Mouse (Mus musculus) cortical plate, adult 2 months (tissue): ENCODE results near the gene 2900026A02Rik. TPM values are rescaled to one million over a fixed set of nuclear protein-coding genes. Genes with fewer than 3 reads are reported as not detected.

Experiments
- H3K27ac ChIP-seq: fragments of 200-500 bp; 2 replicates; pipeline ENCODE4 v1.5.1; 2012; ENCODE audit warnings: low read length, control low read depth, inconsistent platforms; ENCODE audit not compliant: insufficient read depth
- H3K4me1 ChIP-seq: fragments of 200-500 bp; 2 replicates; pipeline ENCODE4 v1.6.1; 2011; ENCODE audit warnings: low read length; ENCODE audit not compliant: control insufficient read depth, insufficient read depth
- H3K4me3 ChIP-seq: fragments of 200-500 bp; 2 replicates; pipeline ENCODE4 v1.5.1; 2011; ENCODE audit warnings: mild to moderate bottlenecking, low read length, control low read depth; ENCODE audit not compliant: insufficient read depth
- CTCF ChIP-seq: fragments of 200-500 bp; IDR thresholded peaks from 2 replicates; pipeline ENCODE4 v1.5.1; 2011; ENCODE audit warnings: mild to moderate bottlenecking, control low read depth, low read length; ENCODE audit not compliant: insufficient read depth; ENCODE audit errors: extremely low read depth
- POLR2A ChIP-seq: fragments of 200-500 bp; IDR thresholded peaks from 2 replicates; pipeline ENCODE4 v1.6.1; 2011; ENCODE audit warnings: mild to moderate bottlenecking, low read length, control low read depth; ENCODE audit not compliant: insufficient read depth; ENCODE audit errors: extremely low read depth
- polyA plus RNA-seq: library from polyadenylated mRNA; depleted of rRNA; stranded (reverse); fragments of >200 nt; gene quantifications from 2 replicates; pipeline ENCODE4 v1.2.3, GENCODE M21; 2012

Gene 2900026A02Rik
- polyA plus RNA-seq, 1 experiment: 25.4 TPM

GRCm38 (mm10) chr5:113142018-113142417 is 79.0 kb downstream of the 2900026A02Rik start:
- TF ChIP-seq CTCF (no peak), POLR2A (no peak)
- Histone ChIP-seq H3K4me1 (peaks cover 16% of the 10 kb centered on the region), H3K27ac (peak overlapping the region; percentile 1; the same call in 1 of the 2 replicates), H3K4me3 (no peak overlapping the region)

DNA sequence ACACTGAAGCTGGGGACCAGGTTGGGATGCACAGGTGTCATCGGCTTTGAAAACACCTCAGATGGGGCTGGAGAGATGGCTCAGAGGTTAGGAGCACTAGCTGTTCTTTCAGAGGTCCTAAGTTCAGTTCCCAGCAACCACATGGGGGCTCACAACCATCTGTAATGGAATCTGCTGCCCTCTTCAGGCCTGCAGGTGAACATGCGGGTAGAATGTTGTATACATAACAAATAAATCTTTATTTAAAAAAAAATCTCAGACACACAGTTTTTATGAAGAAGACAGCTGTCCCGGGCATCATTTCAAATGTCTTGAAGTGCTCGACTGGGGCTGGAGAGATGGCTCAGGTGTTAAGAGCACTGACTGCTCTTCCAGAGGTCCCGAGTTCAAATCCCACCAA is 80.2 kb downstream of the 2900026A02Rik start:
- Histone ChIP-seq H3K4me1 (peaks cover 16% of the 10 kb centered on the region), H3K27ac (no peak overlapping the region), H3K4me3 (no peak overlapping the region)
- TF ChIP-seq CTCF (no peak), POLR2A (no peak)

GRCm38 (mm10) chr5:113140051-113140450 is 81.0 kb downstream of the 2900026A02Rik start:
- Histone ChIP-seq H3K4me3 (no peak overlapping the region), H3K27ac (no peak overlapping the region), H3K4me1 (peaks cover 12% of the 10 kb centered on the region)
- TF ChIP-seq POLR2A (no peak), CTCF (no peak)

GRCm38 (mm10) chr5:113139064-113139726 is 81.8 kb downstream of the 2900026A02Rik start:
- TF ChIP-seq CTCF: no peak
- no peak for TF ChIP-seq POLR2A
- H3K27ac ChIP-seq: peak overlapping the region; percentile 30
- peak overlapping the region; percentile 41 for H3K4me3 ChIP-seq
- H3K4me1 ChIP-seq: peaks cover 9% of the 10 kb centered on the region

DNA sequence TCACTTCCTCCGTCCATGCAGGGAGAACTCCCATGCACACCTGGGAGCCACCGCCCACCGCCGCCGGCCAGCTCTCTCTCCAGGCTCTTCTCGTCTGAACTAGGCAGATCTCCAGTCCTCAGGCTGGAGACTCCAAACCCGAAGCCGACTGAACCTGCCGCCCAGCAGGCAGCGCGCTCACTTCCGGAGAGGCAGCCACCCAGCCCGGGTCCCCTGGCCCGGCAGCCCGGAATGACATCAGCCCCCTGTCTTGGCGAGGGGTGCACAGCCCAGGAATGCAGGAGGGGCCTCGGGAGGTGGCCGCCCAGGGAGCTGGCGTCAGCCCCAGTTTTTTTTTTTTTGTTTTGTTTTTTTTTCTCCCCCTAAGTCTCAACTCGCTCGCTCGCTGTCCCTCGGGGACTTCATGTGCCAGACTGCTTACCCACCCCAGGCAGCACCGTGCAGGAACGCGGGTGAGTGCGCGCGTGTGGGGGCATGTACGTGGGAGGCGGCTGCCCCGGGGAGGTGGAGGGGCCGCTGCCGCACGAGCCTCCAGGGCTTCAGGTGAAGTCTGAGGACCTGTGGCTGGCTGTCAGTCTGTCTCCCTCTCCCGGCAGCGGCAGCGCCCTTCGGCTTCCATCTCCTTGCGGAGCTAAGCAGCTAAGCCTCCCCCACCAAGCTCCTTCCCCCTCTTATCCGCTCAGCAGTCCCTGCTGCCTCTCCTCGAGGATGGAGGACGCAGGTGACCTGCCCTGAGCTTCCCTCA is 82.5 kb downstream of the 2900026A02Rik start:
- Histone ChIP-seq H3K4me1 (peaks cover 9% of the 10 kb centered on the region), H3K4me3 (peak overlapping the region; percentile 41), H3K27ac (peak overlapping the region; percentile 30)
- no peak for TF ChIP-seq CTCF
- peak; percentile 55; the same call in 1 of the 2 replicates for TF ChIP-seq POLR2A

DNA sequence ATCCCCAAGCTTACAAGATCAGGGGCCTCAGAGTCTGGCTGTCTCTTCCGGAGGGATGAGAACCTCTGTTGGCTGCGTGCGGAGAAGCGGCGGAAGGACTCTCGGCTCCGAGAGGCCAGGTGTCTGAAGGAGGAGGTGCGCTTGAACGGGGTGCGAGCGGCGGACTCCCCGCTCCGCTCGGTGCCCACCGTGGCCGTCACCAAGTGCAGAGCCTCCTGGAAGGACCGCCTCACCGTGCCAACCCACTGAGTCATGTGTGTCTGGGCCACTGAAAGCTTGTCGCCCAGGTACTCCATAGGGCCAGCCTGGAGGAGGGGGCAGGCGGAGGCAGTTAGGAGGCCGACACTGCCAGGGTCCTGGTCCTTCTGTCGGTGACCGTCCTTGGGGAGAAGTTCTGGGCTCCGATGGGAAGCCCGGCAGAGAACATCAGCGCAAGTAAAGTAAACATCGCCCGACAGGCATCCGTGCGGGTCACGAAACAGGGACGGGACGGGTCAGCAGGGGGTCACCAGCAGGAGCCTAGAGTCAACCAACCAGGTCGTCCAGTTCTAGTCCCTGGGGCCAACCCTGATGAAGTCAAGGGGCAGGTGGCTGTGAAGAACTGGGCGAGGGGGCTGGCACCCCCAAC is 83.2 kb downstream of the 2900026A02Rik start:
- peak overlapping the region; percentile 30 for H3K27ac ChIP-seq
- no peak for TF ChIP-seq POLR2A
- peaks cover 9% of the 10 kb centered on the region for H3K4me1 ChIP-seq
- peak overlapping the region; percentile 41 for H3K4me3 ChIP-seq

- TF ChIP-seq CTCF (no peak), POLR2A (no peak; the same call in 1 of the 2 replicates)
- peaks cover 4% of the 10 kb centered on the region; the same call in 1 of the 2 replicates for H3K4me1 ChIP-seq
- H3K27ac ChIP-seq: peak overlapping the region; percentile 30
- H3K4me3 ChIP-seq: peak overlapping the region; percentile 41
Measured at GRCm38 (mm10) chr5:113136951-113137487, 84.0 kb downstream of the 2900026A02Rik start.

- H3K4me1 ChIP-seq: peaks cover 4% of the 10 kb centered on the region; the same call in 1 of the 2 replicates
- H3K27ac ChIP-seq: no peak overlapping the region
- peak overlapping the region; percentile 41 for H3K4me3 ChIP-seq
- no peak for TF ChIP-seq CTCF
- no peak for TF ChIP-seq POLR2A
Measured at GRCm38 (mm10) chr5:113135513-113135912, 85.5 kb downstream of the 2900026A02Rik start.

GRCm38 (mm10) chr5:113133722-113134710 is 87.0 kb downstream of the 2900026A02Rik start:
- TF ChIP-seq POLR2A (no peak), CTCF (no peak)
- no peak overlapping the region for H3K27ac ChIP-seq
- H3K4me3 ChIP-seq: no peak overlapping the region
- H3K4me1 ChIP-seq: 0 out of 2 replicates have a peak, but pooled peaks cover 2% of the 10 kb centered on the region
